Mouse (Mus musculus) midbrain, embryonic 12.5 days (tissue): ENCODE measurements around the gene Haus8. TPM values are rescaled to one million over a fixed set of nuclear protein-coding genes. Genes with fewer than 3 reads are reported as not detected.
"Not testable (repeated sequence)": the region's sequence is repeated elsewhere in the genome, so short reads cannot be mapped to it uniquely, and the experiment has no call there.

Source experiments
- ATAC-seq: fragments of 200-750 bp; cut with Nextera tagmentation; 2 replicates; pipeline ENCODE4 v1.8.0; 2017; ENCODE audit warnings: low read depth, moderate TSS enrichment, moderate library complexity; ENCODE audit not compliant: low FRiP score
- H3K27ac ChIP-seq: fragments of 300-500 bp; sonication (generic); replicated peaks from 2 replicates; pipeline ENCODE4 v1.5.1; 2016; ENCODE audit warnings: mild to moderate bottlenecking
- H3K27me3 ChIP-seq: fragments of 300-500 bp; sonication (generic); 2 replicates; pipeline ENCODE4 v1.6.1; 2016; ENCODE audit warnings: mild to moderate bottlenecking
- H3K36me3 ChIP-seq: fragments of 300-500 bp; sonication (generic); 2 replicates; pipeline ENCODE4 v1.6.1; 2016
- H3K4me1 ChIP-seq: fragments of 300-500 bp; sonication (generic); 2 replicates; pipeline ENCODE4 v1.6.1; 2016
- H3K4me2 ChIP-seq: fragments of 300-500 bp; sonication (generic); replicated peaks from 2 replicates; pipeline ENCODE4 v1.6.1; 2016; ENCODE audit warnings: mild to moderate bottlenecking, moderate library complexity
- H3K4me3 ChIP-seq: fragments of 300-500 bp; sonication (generic); 2 replicates; pipeline ENCODE4 v1.5.1; 2016; ENCODE audit warnings: mild to moderate bottlenecking
- H3K9ac ChIP-seq: fragments of 300-500 bp; sonication (generic); replicated peaks from 2 replicates; pipeline ENCODE4 v1.6.1; 2016; ENCODE audit warnings: mild to moderate bottlenecking, moderate library complexity
- H3K9me3 ChIP-seq: fragments of 300-500 bp; sonication (generic); 2 replicates; pipeline ENCODE4 v1.6.1; 2016; ENCODE audit warnings: mild to moderate bottlenecking
- WGBS: fragments of 180-500 bp; shearing (Covaris S2); methylation state at CpG from one replicate; pipeline ENCODE4 v1.1.7; 2016; 5-methylcytosine and 5-hydroxymethylcytosine counted together
- polyA plus RNA-seq: library from polyadenylated mRNA; unstranded; fragments of >200 nt; fragmentation: Nextera tagmentation; extraction: Ambion mirVana; gene quantifications from 2 replicates; pipeline ENCODE4 v1.2.1, GENCODE M21; 2016

Gene Haus8
- polyA plus RNA-seq, 1 experiment from 2014 or later = 57.7 TPM

GRCm38 (mm10) chr8:71302788-71303187, 30.1 kb upstream of the Haus8 start:
- 97% methylated on average over 1 of the region's 1 CpGs for WGBS
- peaks cover 28% of the 10 kb centered on the region; the same call in 1 of the 2 replicates for H3K36me3 ChIP-seq
- no peak for ATAC-seq

GRCm38 (mm10) chr8:71299716-71300115, 27.0 kb upstream of the Haus8 start:
- Histone ChIP-seq H3K27me3 (no peaks in the 10 kb centered on the region), H3K4me2 (no peak overlapping the region), H3K9ac (no peak overlapping the region), H3K4me1 (no peaks in the 10 kb centered on the region), H3K4me3 (no peak overlapping the region), H3K36me3 (peaks cover 48% of the 10 kb centered on the region), H3K27ac (no peak overlapping the region), H3K9me3 (peaks cover 6% of the 10 kb centered on the region; the same call in 1 of the 2 replicates)
- 91% methylated on average over 3 of the region's 3 CpGs for WGBS
- no peak for ATAC-seq

More at GRCm38 (mm10) chr8:71302788-71303187, 30.1 kb upstream of the Haus8 start:
- peaks cover 6% of the 10 kb centered on the region; the same call in 1 of the 2 replicates for H3K9me3 ChIP-seq
- H3K27ac ChIP-seq = no peak overlapping the region
- H3K4me3 ChIP-seq = no peak overlapping the region
- no peak overlapping the region for H3K9ac ChIP-seq
- no peaks in the 10 kb centered on the region for H3K27me3 ChIP-seq
- no peak overlapping the region for H3K4me2 ChIP-seq
- no peaks in the 10 kb centered on the region for H3K4me1 ChIP-seq

- ATAC-seq = no peak
- 86% methylated on average over 1 of the region's 1 CpGs for WGBS
- Histone ChIP-seq H3K4me3 (no peak overlapping the region), H3K9me3 (peaks cover 4% of the 10 kb centered on the region; the same call in 1 of the 2 replicates), H3K27ac (no peak overlapping the region), H3K36me3 (peaks cover 43% of the 10 kb centered on the region), H3K27me3 (no peaks in the 10 kb centered on the region), H3K9ac (no peak overlapping the region), H3K4me2 (no peak overlapping the region), H3K4me1 (no peaks in the 10 kb centered on the region)
These were observed 24.7 kb upstream of the Haus8 start for GRCm38 (mm10) chr8:71297439-71297838.

GRCm38 (mm10) chr8:71296784-71297183, 24.1 kb upstream of the Haus8 start:
- H3K27ac ChIP-seq = no peak overlapping the region
- H3K4me1 ChIP-seq = no peaks in the 10 kb centered on the region
- H3K27me3 ChIP-seq = no peaks in the 10 kb centered on the region
- H3K9ac ChIP-seq = no peak overlapping the region
- no peak overlapping the region for H3K4me2 ChIP-seq
- no peaks in the 10 kb centered on the region for H3K9me3 ChIP-seq
- no peak for ATAC-seq
- peaks cover 37% of the 10 kb centered on the region for H3K36me3 ChIP-seq
- no peak overlapping the region for H3K4me3 ChIP-seq
- 97% methylated on average over 2 of the region's 2 CpGs for WGBS

GRCm38 (mm10) chr8:71296188-71296621, 23.5 kb upstream of the Haus8 start:
- no peaks in the 10 kb centered on the region for H3K27me3 ChIP-seq
- H3K4me1 ChIP-seq = no peaks in the 10 kb centered on the region
- no peak for ATAC-seq
- H3K9me3 ChIP-seq = no peaks in the 10 kb centered on the region
- WGBS = 91% methylated on average over 2 of the region's 2 CpGs
- no peak overlapping the region for H3K9ac ChIP-seq
- peaks cover 39% of the 10 kb centered on the region for H3K36me3 ChIP-seq
- no peak overlapping the region for H3K27ac ChIP-seq
- H3K4me2 ChIP-seq = no peak overlapping the region
- no peak overlapping the region for H3K4me3 ChIP-seq

GRCm38 (mm10) chr8:71293930-71294329, 21.2 kb upstream of the Haus8 start:
- not testable (repeated sequence) for H3K4me1 ChIP-seq, H3K9ac ChIP-seq, ATAC-seq, H3K27me3 ChIP-seq, H3K9me3 ChIP-seq, H3K4me3 ChIP-seq, H3K27ac ChIP-seq, H3K4me2 ChIP-seq
- 93% methylated on average over 3 of the region's 3 CpGs for WGBS
- peaks cover 57% of the 10 kb centered on the region for H3K36me3 ChIP-seq

GRCm38 (mm10) chr8:71291351-71291750, 18.6 kb upstream of the Haus8 start:
- peaks cover 40% of the 10 kb centered on the region for H3K36me3 ChIP-seq
- 94% methylated on average over 6 of the region's 6 CpGs for WGBS

GRCm38 (mm10) chr8:71290911-71291310, 18.2 kb upstream of the Haus8 start:
- no peaks in the 10 kb centered on the region for H3K9me3 ChIP-seq

More at GRCm38 (mm10) chr8:71291351-71291750, 18.6 kb upstream of the Haus8 start:
- Histone ChIP-seq H3K9me3 (no peaks in the 10 kb centered on the region), H3K27me3 (no peaks in the 10 kb centered on the region), H3K4me1 (no peaks in the 10 kb centered on the region), H3K9ac (no peak overlapping the region), H3K27ac (no peak overlapping the region), H3K4me2 (no peak overlapping the region), H3K4me3 (no peak overlapping the region)
- no peak for ATAC-seq

GRCm38 (mm10) chr8:71290211-71290610, 17.5 kb upstream of the Haus8 start:
- Histone ChIP-seq H3K4me1 (no peaks in the 10 kb centered on the region), H3K27me3 (no peaks in the 10 kb centered on the region), H3K9ac (no peak overlapping the region), H3K36me3 (peaks cover 34% of the 10 kb centered on the region), H3K9me3 (no peaks in the 10 kb centered on the region), H3K4me2 (no peak overlapping the region), H3K27ac (no peak overlapping the region), H3K4me3 (no peak overlapping the region)
- WGBS = 97% methylated on average over 21 of the region's 21 CpGs
- no peak for ATAC-seq

More at GRCm38 (mm10) chr8:71290911-71291310, 18.2 kb upstream of the Haus8 start:
- H3K4me3 ChIP-seq = no peak overlapping the region
- peaks cover 40% of the 10 kb centered on the region for H3K36me3 ChIP-seq
- no peaks in the 10 kb centered on the region for H3K4me1 ChIP-seq
- WGBS = 95% methylated on average over 10 of the region's 10 CpGs
- no peak overlapping the region for H3K4me2 ChIP-seq
- no peak overlapping the region for H3K27ac ChIP-seq
- no peaks in the 10 kb centered on the region for H3K27me3 ChIP-seq
- ATAC-seq = no peak
- H3K9ac ChIP-seq = no peak overlapping the region

- H3K36me3 ChIP-seq = peaks cover 23% of the 10 kb centered on the region
These were observed 16.4 kb upstream of the Haus8 start for GRCm38 (mm10) chr8:71289098-71289497.

GRCm38 (mm10) chr8:71288441-71288949, 15.8 kb upstream of the Haus8 start:
- H3K4me1 ChIP-seq = no peaks in the 10 kb centered on the region
- no peak overlapping the region for H3K27ac ChIP-seq
- no peaks in the 10 kb centered on the region for H3K9me3 ChIP-seq
- 63% methylated on average over 3 of the region's 3 CpGs for WGBS
- H3K4me3 ChIP-seq = no peak overlapping the region
- peaks cover 21% of the 10 kb centered on the region for H3K36me3 ChIP-seq
- H3K9ac ChIP-seq = no peak overlapping the region
- H3K4me2 ChIP-seq = no peak overlapping the region
- H3K27me3 ChIP-seq = no peaks in the 10 kb centered on the region
- ATAC-seq = no peak

More at GRCm38 (mm10) chr8:71289098-71289497, 16.4 kb upstream of the Haus8 start:
- H3K4me1 ChIP-seq = no peaks in the 10 kb centered on the region
- 95% methylated on average over 7 of the region's 7 CpGs for WGBS
- H3K9me3 ChIP-seq = no peaks in the 10 kb centered on the region
- H3K4me3 ChIP-seq = no peak overlapping the region
- H3K4me2 ChIP-seq = no peak overlapping the region
- ATAC-seq = no peak
- H3K9ac ChIP-seq = no peak overlapping the region
- no peak overlapping the region for H3K27ac ChIP-seq
- H3K27me3 ChIP-seq = no peaks in the 10 kb centered on the region

GRCm38 (mm10) chr8:71286223-71286622, 13.5 kb upstream of the Haus8 start:
- H3K9me3 ChIP-seq, H3K4me1 ChIP-seq, H3K4me3 ChIP-seq, ATAC-seq, H3K9ac ChIP-seq, H3K27ac ChIP-seq, H3K27me3 ChIP-seq, H3K4me2 ChIP-seq: not testable (repeated sequence)
- H3K36me3 ChIP-seq = peaks cover 18% of the 10 kb centered on the region
- 89% methylated on average over 2 of the region's 2 CpGs for WGBS

- ATAC-seq = no peak
- Histone ChIP-seq H3K9ac (no peak overlapping the region), H3K4me1 (no peaks in the 10 kb centered on the region), H3K36me3 (no peaks in the 10 kb centered on the region), H3K27ac (no peak overlapping the region), H3K27me3 (no peaks in the 10 kb centered on the region), H3K4me3 (no peak overlapping the region), H3K9me3 (no peaks in the 10 kb centered on the region), H3K4me2 (no peak overlapping the region)
- 84% methylated on average over 5 of the region's 5 CpGs for WGBS
These were observed 9.9 kb upstream of the Haus8 start for GRCm38 (mm10) chr8:71282621-71283020.
